Mouse (Mus musculus): ENCODE data around the gene Eef1e1.

DNA sequence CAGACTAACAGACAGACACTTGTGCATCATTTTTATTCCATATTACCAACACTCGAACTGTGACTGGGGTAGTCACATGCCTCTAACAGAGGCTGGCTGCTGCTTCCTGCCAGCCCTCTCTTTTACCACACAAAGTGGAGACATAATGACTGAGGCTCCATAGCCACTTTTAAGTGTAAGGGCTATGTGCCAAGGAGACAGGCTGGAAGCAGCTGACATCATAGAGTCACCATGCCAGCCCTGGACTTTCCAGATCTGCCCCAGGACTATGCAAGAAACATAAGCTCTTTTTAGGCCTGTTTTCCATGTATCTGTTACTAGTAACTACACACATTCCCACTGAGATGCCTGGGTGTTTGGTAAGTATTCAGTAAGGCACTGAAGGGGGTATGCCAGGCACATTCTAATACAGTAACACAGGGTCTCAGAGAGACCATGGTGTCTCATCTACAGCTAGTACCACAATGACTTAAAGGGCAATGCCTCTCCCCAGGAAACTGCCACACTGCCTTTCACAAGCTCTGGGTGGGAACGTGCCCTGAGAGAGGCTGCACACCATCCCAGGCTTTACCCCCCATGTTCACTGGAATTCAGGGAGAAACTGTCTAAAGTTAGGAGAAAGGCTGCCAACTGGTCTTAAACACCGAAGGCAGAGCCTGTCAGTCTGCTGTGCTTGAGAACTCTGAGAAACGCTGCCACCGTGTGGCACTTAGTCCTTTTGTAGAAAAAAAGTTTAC is 33.2 kb downstream of the Eef1e1 start:
- TF ChIP-seq CTCF (IDR thresholded peaks at IDR 0.05; ENCODE audit: borderline replicate concordance, control insufficient read depth, extremely low read depth, insufficient read depth, low read length, poor library complexity) (no peak), POLR2A (IDR thresholded peaks at IDR 0.05; ENCODE audit: control insufficient read depth, extremely low read depth, insufficient read depth, low read length, poor library complexity) (no peak)
